Mouse (Mus musculus) kidney, postnatal 0 days (tissue): ENCODE measurements around the gene Trpc4. TPM values are rescaled to one million over a fixed set of nuclear protein-coding genes. Genes with fewer than 3 reads are reported as not detected.

Source experiments
- ATAC-seq: fragments of 200-750 bp; cut with Nextera tagmentation; replicated peaks from 2 replicates; pipeline ENCODE4 v1.8.0; 2017; ENCODE audit warnings: low read depth, moderate number of reproducible peaks, moderate TSS enrichment, moderate library complexity; ENCODE audit not compliant: low FRiP score
- DNase-seq: peaks from one replicate; pipeline ENCODE4 v3.0.0-alpha.2; 2016; ENCODE audit warnings: low spot score
- H3K27ac ChIP-seq: fragments of 300-500 bp; sonication (generic); 2 replicates; pipeline ENCODE4 v1.5.1; 2014; ENCODE audit warnings: mild to moderate bottlenecking
- H3K27me3 ChIP-seq: fragments of 300-500 bp; sonication (generic); 2 replicates; pipeline ENCODE4 v1.6.1; 2014; ENCODE audit warnings: low read length, mixed read lengths; ENCODE audit not compliant: insufficient read depth
- H3K36me3 ChIP-seq: fragments of 300-500 bp; sonication (generic); 2 replicates; pipeline ENCODE4 v1.6.1; 2014; ENCODE audit warnings: low read length, mixed read lengths; ENCODE audit not compliant: insufficient read depth
- H3K4me1 ChIP-seq: fragments of 300-500 bp; sonication (generic); replicated peaks from 2 replicates; pipeline ENCODE4 v1.6.1; 2014; ENCODE audit warnings: antibody characterized with exemption, low read length, mixed read lengths; ENCODE audit not compliant: insufficient read depth
- H3K4me2 ChIP-seq: fragments of 300-500 bp; sonication (generic); 2 replicates; pipeline ENCODE4 v1.6.1; 2014; ENCODE audit warnings: mild to moderate bottlenecking, low read length, moderate library complexity, mixed read lengths
- H3K4me3 ChIP-seq: fragments of 300-500 bp; sonication (generic); replicated peaks from 2 replicates; pipeline ENCODE4 v1.5.1; 2014; ENCODE audit warnings: low read depth, low read length
- H3K9ac ChIP-seq: fragments of 300-500 bp; sonication (generic); 2 replicates; pipeline ENCODE4 v1.6.1; 2014; ENCODE audit warnings: low read depth, low read length
- H3K9me3 ChIP-seq: fragments of 300-500 bp; sonication (generic); replicated peaks from 2 replicates; pipeline ENCODE4 v1.6.1; 2016; ENCODE audit warnings: low read length, inconsistent platforms, mixed read lengths
- CTCF ChIP-seq: IDR thresholded peaks from 2 replicates; pipeline ENCODE4 v1.5.1; 2016; ENCODE audit warnings: antibody characterized with exemption, low read depth, mild to moderate bottlenecking, moderate library complexity
- WGBS: fragments of 180-500 bp; shearing (Covaris S2); extraction: QIAGEN DNeasy Blood & Tissue Kit; methylation state at CpG from one replicate; pipeline ENCODE4 v1.1.7; 2014; 5-methylcytosine and 5-hydroxymethylcytosine counted together
- polyA plus RNA-seq: library from polyadenylated mRNA; unstranded; fragments of >200 nt; fragmentation: Nextera tagmentation; extraction: Ambion mirVana; gene quantifications from 2 replicates; pipeline ENCODE4 v1.2.1, GENCODE M21; 2015

Trpc4 gene
- 0.63 and 0.64 TPM in 2 replicates for polyA plus RNA-seq

- peak within 1 kb of the TSS; percentile 79 for H3K4me2 ChIP-seq
- H3K4me3 ChIP-seq = peak within 1 kb of the TSS; percentile 41
- ATAC-seq = peak; percentile 52
- TF ChIP-seq CTCF = no peak; the same call in 1 of the 2 replicates
- under 1% methylated on average over 36 of the region's 36 CpGs for WGBS
- H3K27me3 ChIP-seq = peaks cover 13% of the 10 kb centered on the region
- no peak within 1 kb of the TSS for H3K9ac ChIP-seq
- H3K36me3 ChIP-seq = no peaks in the 10 kb centered on the region
- no peak within 1 kb of the TSS for H3K27ac ChIP-seq
- no peaks in the 10 kb centered on the region for H3K9me3 ChIP-seq
- peak; percentile 19 for DNase-seq
- H3K4me1 ChIP-seq = peaks cover 19% of the 10 kb centered on the region
Observed at GRCm38 (mm10) chr3:54155639-54156315, at the start of gene Trpc4. Gene Trpc4 (plus strand): TSS chr3:54156035.

GRCm38 (mm10) chr3:54111489-54111888 is 44.3 kb upstream of the Trpc4 start:
- Histone ChIP-seq H3K27ac (no peak overlapping the region), H3K4me2 (no peak overlapping the region), H3K27me3 (no peaks in the 10 kb centered on the region), H3K9me3 (no peaks in the 10 kb centered on the region), H3K36me3 (no peaks in the 10 kb centered on the region), H3K4me3 (no peak overlapping the region), H3K9ac (no peak overlapping the region), H3K4me1 (no peaks in the 10 kb centered on the region)
- DNase-seq = no peak
- TF ChIP-seq CTCF = no peak
- no peak for ATAC-seq
- 80% methylated on average over 9 of the region's 9 CpGs for WGBS

GRCm38 (mm10) chr3:54135376-54135775 is 20.5 kb upstream of the Trpc4 start:
- Histone ChIP-seq H3K4me1 (no peaks in the 10 kb centered on the region), H3K4me2 (no peak overlapping the region), H3K9me3 (no peaks in the 10 kb centered on the region), H3K27ac (no peak overlapping the region), H3K9ac (no peak overlapping the region), H3K36me3 (no peaks in the 10 kb centered on the region), H3K27me3 (no peaks in the 10 kb centered on the region), H3K4me3 (no peak overlapping the region)
- ATAC-seq = no peak
- TF ChIP-seq CTCF = no peak
- no peak for DNase-seq
- WGBS = 54% methylated on average over 5 of the region's 5 CpGs

GRCm38 (mm10) chr3:54141376-54141775 is 14.5 kb upstream of the Trpc4 start:
- Histone ChIP-seq H3K9me3 (no peaks in the 10 kb centered on the region), H3K4me3 (no peak overlapping the region), H3K27me3 (no peaks in the 10 kb centered on the region), H3K27ac (no peak overlapping the region), H3K4me1 (no peaks in the 10 kb centered on the region), H3K9ac (no peak overlapping the region), H3K36me3 (no peaks in the 10 kb centered on the region), H3K4me2 (no peak overlapping the region)
- ATAC-seq (no peak), DNase-seq (no peak)
- no peak for TF ChIP-seq CTCF
- 93% methylated on average over 2 of the region's 2 CpGs for WGBS

GRCm38 (mm10) chr3:54154844-54155638 is 794 bp upstream of the Trpc4 start:
- peak; percentile 70 for TF ChIP-seq CTCF
- WGBS = 4% methylated on average over 16 of the region's 16 CpGs
- peak; percentile 80 for DNase-seq
- Histone ChIP-seq H3K4me2 (peak overlapping the region; percentile 79), H3K4me3 (0 out of 2 replicates have a peak overlapping the region, but pooled peaks have one; percentile 41), H3K27me3 (peaks cover 13% of the 10 kb centered on the region), H3K9me3 (no peaks in the 10 kb centered on the region), H3K27ac (no peak overlapping the region), H3K9ac (no peak overlapping the region), H3K36me3 (no peaks in the 10 kb centered on the region), H3K4me1 (peaks cover 19% of the 10 kb centered on the region)
- peak; percentile 88 for ATAC-seq

GRCm38 (mm10) chr3:54156316-54157000 is 623 bp downstream of the Trpc4 start:
- Histone ChIP-seq H3K4me1 (peaks cover 19% of the 10 kb centered on the region), H3K9me3 (no peaks in the 10 kb centered on the region), H3K9ac (no peak overlapping the region), H3K27me3 (peaks cover 13% of the 10 kb centered on the region), H3K4me3 (peak overlapping the region; percentile 41), H3K4me2 (peak overlapping the region; percentile 79), H3K27ac (no peak overlapping the region), H3K36me3 (no peaks in the 10 kb centered on the region)
- peak; percentile 7 for DNase-seq
- ATAC-seq = no peak
- WGBS = 0% methylated on average over 28 of the region's 28 CpGs
- TF ChIP-seq CTCF = no peak
